Mouse (Mus musculus) olfactory bulb, adult 2 months (tissue): ENCODE measurements around the gene Panx1.

Experiments used
- CTCF ChIP-seq: fragments of 200-500 bp; IDR thresholded peaks from 2 replicates; pipeline ENCODE4 v1.5.1; 2012; ENCODE audit warnings: low read depth, mild to moderate bottlenecking, low read length, moderate library complexity; ENCODE audit not compliant: insufficient read depth
- POLR2A ChIP-seq: fragments of 200-500 bp; IDR thresholded peaks from 2 replicates; pipeline ENCODE4 v1.6.1; 2012; ENCODE audit warnings: mild to moderate bottlenecking, low read depth, low read length, moderate library complexity; ENCODE audit not compliant: insufficient read depth

DNA sequence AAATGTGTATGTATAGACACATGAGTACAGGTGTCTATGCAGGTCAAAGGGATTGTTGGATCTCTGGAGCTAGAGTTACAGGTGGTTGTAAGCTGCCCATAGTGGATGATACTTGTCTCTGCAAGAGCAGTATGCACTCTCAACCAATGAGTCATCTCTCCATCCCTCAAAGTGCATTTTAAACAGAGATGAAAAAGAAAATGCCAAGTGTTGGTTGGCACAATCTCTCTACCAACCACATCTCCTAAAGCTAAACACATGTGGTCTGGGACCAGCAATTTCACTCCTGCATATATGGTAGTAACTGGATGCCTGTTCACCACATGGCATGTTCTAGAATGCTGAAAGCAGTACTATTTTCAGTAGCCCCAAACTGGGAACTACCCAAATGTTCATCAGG is 79.9 kb downstream of the Panx1 start:
- TF ChIP-seq CTCF = no peak
- no peak for TF ChIP-seq POLR2A
